Mouse (Mus musculus) ES-Bruce4 (cell line): ENCODE data around the gene Pes1. TPM values are rescaled to one million over a fixed set of nuclear protein-coding genes. Genes with fewer than 3 reads are reported as not detected.

Experiments used
- H3K27ac ChIP-seq: 2 replicates; pipeline ENCODE4 v1.5.1; 2012; ENCODE audit warnings: low read length, inconsistent platforms; ENCODE audit not compliant: insufficient read depth
- H3K27me3 ChIP-seq: 2 replicates; pipeline ENCODE4 v1.6.1; 2012; ENCODE audit warnings: mild to moderate bottlenecking, low read length, inconsistent platforms; ENCODE audit not compliant: control insufficient read depth, poor library complexity, insufficient read depth, severe bottlenecking
- H3K36me3 ChIP-seq: 2 replicates; pipeline ENCODE4 v1.6.1; 2012; ENCODE audit warnings: inconsistent platforms, mild to moderate bottlenecking, low read length, moderate library complexity; ENCODE audit not compliant: control insufficient read depth, poor library complexity, insufficient read depth, severe bottlenecking
- H3K4me1 ChIP-seq: one replicate; pipeline ENCODE4 v1.8.1; 2011; ENCODE audit warnings: low read length; ENCODE audit not compliant: control insufficient read depth, insufficient read depth
- H3K4me3 ChIP-seq: 2 replicates; pipeline ENCODE4 v1.5.1; 2011; ENCODE audit warnings: low read depth, mild to moderate bottlenecking, low read length
- H3K9ac ChIP-seq: 2 replicates; pipeline ENCODE4 v1.6.1; 2012; ENCODE audit warnings: low read depth, mild to moderate bottlenecking, inconsistent platforms; ENCODE audit not compliant: poor library complexity, severe bottlenecking
- H3K9me3 ChIP-seq: replicated peaks from 2 replicates; pipeline ENCODE4 v1.6.1; 2012; ENCODE audit warnings: mild to moderate bottlenecking, low read length, inconsistent platforms; ENCODE audit not compliant: control insufficient read depth, poor library complexity, insufficient read depth, severe bottlenecking
- CTCF ChIP-seq: IDR thresholded peaks from one replicate; pipeline ENCODE4 v1.8.1; 2011; ENCODE audit warnings: low read depth, low read length
- EP300 ChIP-seq: IDR thresholded peaks from 2 replicates; pipeline ENCODE4 v1.6.1; 2011; ENCODE audit warnings: low read depth, low read length; ENCODE audit not compliant: insufficient read depth
- POLR2A ChIP-seq: IDR thresholded peaks from one replicate; pipeline ENCODE4 v1.8.1; 2011; ENCODE audit warnings: low read length; ENCODE audit not compliant: insufficient read depth
- polyA plus RNA-seq: library from polyadenylated mRNA; stranded (reverse); fragments of >200 nt; gene quantifications from 2 replicates; pipeline ENCODE4 v1.2.4, GENCODE M21; 2011; ENCODE audit warnings: low read depth; ENCODE audit not compliant: missing spikeins, insufficient read depth, insufficient read length

The Pes1 gene
- polyA plus RNA-seq: 248 and 252 TPM in 2 replicates

GRCm38 (mm10) chr11:3963610-3964415 lies at the start of gene Pes1:
Pes1 (plus strand) TSS chr11:3963975.
- H3K4me1 ChIP-seq: no peaks in the 10 kb centered on the region
- peak within 1 kb of the TSS; percentile 92 for H3K9ac ChIP-seq
- peaks cover 15% of the 10 kb centered on the region for H3K36me3 ChIP-seq
- TF ChIP-seq EP300 (no peak), POLR2A (no peak), CTCF (no peak)
- no peaks in the 10 kb centered on the region for H3K9me3 ChIP-seq
- H3K4me3 ChIP-seq: peak within 1 kb of the TSS; percentile 99
- H3K27ac ChIP-seq: peak within 1 kb of the TSS; percentile 55
- H3K27me3 ChIP-seq: no peaks in the 10 kb centered on the region

- peak within 1 kb of the TSS; percentile 60 for H3K27ac ChIP-seq
These were observed 49.5 kb upstream of the Pes1 start, which contains the start of gene Slc35e4 for GRCm38 (mm10) chr11:3914109-3914840. Slc35e4 (minus strand) TSS chr11:3914664.

GRCm38 (mm10) chr11:3918738-3919137 lies 45.0 kb upstream of the Pes1 start:
- H3K9me3 ChIP-seq: no peaks in the 10 kb centered on the region
- no peak overlapping the region for H3K4me3 ChIP-seq
- H3K36me3 ChIP-seq: no peaks in the 10 kb centered on the region
- no peak overlapping the region for H3K27ac ChIP-seq
- no peaks in the 10 kb centered on the region for H3K4me1 ChIP-seq
- peak; percentile 61 for TF ChIP-seq CTCF
- TF ChIP-seq EP300: no peak
- H3K9ac ChIP-seq: no peak overlapping the region
- H3K27me3 ChIP-seq: no peaks in the 10 kb centered on the region

More at GRCm38 (mm10) chr11:3914109-3914840, 49.5 kb upstream of the Pes1 start, which contains the start of gene Slc35e4:
- H3K9me3 ChIP-seq: no peaks in the 10 kb centered on the region
- TF ChIP-seq POLR2A (no peak), EP300 (no peak), CTCF (peak; percentile 92)
- peak within 1 kb of the TSS; percentile 65 for H3K9ac ChIP-seq
- H3K4me3 ChIP-seq: peak within 1 kb of the TSS; percentile 72
- no peaks in the 10 kb centered on the region for H3K36me3 ChIP-seq
- no peaks in the 10 kb centered on the region for H3K4me1 ChIP-seq
- no peaks in the 10 kb centered on the region for H3K27me3 ChIP-seq

- TF ChIP-seq POLR2A (no peak), EP300 (no peak), CTCF (no peak)
- H3K27ac ChIP-seq: no peak overlapping the region
- no peak overlapping the region for H3K9ac ChIP-seq
- no peaks in the 10 kb centered on the region for H3K27me3 ChIP-seq
- H3K9me3 ChIP-seq: no peaks in the 10 kb centered on the region
- H3K36me3 ChIP-seq: no peaks in the 10 kb centered on the region
- H3K4me3 ChIP-seq: no peak overlapping the region
- H3K4me1 ChIP-seq: no peaks in the 10 kb centered on the region
These were observed 43.3 kb upstream of the Pes1 start for GRCm38 (mm10) chr11:3920476-3920875.

- Histone ChIP-seq H3K4me3 (no peak overlapping the region), H3K27ac (no peak overlapping the region), H3K9ac (no peak overlapping the region), H3K27me3 (no peaks in the 10 kb centered on the region), H3K36me3 (no peaks in the 10 kb centered on the region), H3K4me1 (no peaks in the 10 kb centered on the region), H3K9me3 (no peaks in the 10 kb centered on the region)
- peak; percentile 90 for TF ChIP-seq CTCF
- no peak for TF ChIP-seq EP300
These were observed 42.4 kb upstream of the Pes1 start for GRCm38 (mm10) chr11:3921281-3921850.

GRCm38 (mm10) chr11:3922115-3922514 lies 41.7 kb upstream of the Pes1 start:
- Histone ChIP-seq H3K27ac (no peak overlapping the region), H3K9ac (no peak overlapping the region), H3K27me3 (no peaks in the 10 kb centered on the region), H3K9me3 (no peaks in the 10 kb centered on the region), H3K36me3 (no peaks in the 10 kb centered on the region), H3K4me3 (no peak overlapping the region), H3K4me1 (no peaks in the 10 kb centered on the region)
- TF ChIP-seq CTCF: no peak
- no peak for TF ChIP-seq EP300
- no peak for TF ChIP-seq POLR2A
